Mouse (Mus musculus): ENCODE measurements around the gene Cdk11b. TPM values are rescaled to one million over a fixed set of nuclear protein-coding genes. Genes with fewer than 3 reads are reported as not detected.
A peak's percentile ranks its signal among the peaks of the same experiment; 100 is the strongest.
"Not testable (repeated sequence)": the region's sequence is repeated elsewhere in the genome, so short reads cannot be mapped to it uniquely, and the experiment has no call there.

The Cdk11b gene
- polyA plus RNA-seq, 1 experiment from 2014 or later, result 39.9 TPM

DNA sequence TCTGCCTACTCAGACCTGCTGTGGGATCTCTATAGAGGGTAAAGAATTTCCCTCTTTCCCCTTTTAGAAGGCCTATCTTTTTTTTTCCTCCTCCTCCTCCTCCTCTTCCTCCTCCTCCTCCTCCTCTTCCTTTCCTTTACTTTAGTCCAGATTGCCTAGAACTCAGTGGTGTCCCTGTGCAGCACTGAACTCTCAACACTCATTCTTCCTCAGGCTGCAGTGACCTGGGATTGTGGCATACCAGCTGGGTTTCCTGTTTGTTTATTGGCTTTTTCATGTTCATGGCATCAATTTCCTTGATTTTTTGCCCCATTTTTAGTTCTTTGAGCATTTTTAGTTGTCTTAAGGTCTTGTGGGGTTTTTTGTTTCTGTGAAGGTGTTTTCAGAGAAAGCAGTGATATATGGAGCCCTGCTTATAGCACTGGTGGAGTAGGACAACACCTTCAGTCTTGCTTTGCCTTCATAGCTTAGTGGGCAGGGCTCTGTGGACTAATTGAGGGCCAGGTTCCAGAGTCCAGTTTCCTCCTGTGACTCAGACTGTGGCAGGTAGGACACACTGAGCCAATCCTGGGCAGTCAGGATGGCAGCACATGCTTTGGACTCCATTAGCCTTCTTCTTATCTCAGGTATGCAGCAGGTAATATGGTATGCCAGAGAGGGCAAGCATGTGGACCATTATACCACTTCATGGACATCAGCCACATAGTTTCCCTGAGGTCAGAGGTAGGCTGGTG lies 11.3 kb downstream of the Cdk11b start:
- no peaks in the 10 kb centered on the region for H3K27me3 ChIP-seq (replicated peaks; ENCODE audit: control insufficient read depth, insufficient read depth, low read length)
- no peak for ATAC-seq
- no peaks in the 10 kb centered on the region for H3K9me3 ChIP-seq (replicated peaks; ENCODE audit: control insufficient read depth, low read length)
- peaks cover 88% of the 10 kb centered on the region for H3K36me3 ChIP-seq (ENCODE audit: control insufficient read depth, insufficient read depth, low read length)
- no peak overlapping the region for H3K4me2 ChIP-seq (ENCODE audit: low read length)
- H3K9ac ChIP-seq (ENCODE audit: low read length), result no peak overlapping the region
- no peak for DNase-seq (ENCODE audit: low spot score)
- H3K4me1 ChIP-seq (ENCODE audit: control insufficient read depth, insufficient read depth, low read length), result no peaks in the 10 kb centered on the region
- no peak overlapping the region for H3K4me3 ChIP-seq (ENCODE audit: low read depth, low read length)
- no peak overlapping the region for H3K27ac ChIP-seq (ENCODE audit: low read depth, low read length)

DNA sequence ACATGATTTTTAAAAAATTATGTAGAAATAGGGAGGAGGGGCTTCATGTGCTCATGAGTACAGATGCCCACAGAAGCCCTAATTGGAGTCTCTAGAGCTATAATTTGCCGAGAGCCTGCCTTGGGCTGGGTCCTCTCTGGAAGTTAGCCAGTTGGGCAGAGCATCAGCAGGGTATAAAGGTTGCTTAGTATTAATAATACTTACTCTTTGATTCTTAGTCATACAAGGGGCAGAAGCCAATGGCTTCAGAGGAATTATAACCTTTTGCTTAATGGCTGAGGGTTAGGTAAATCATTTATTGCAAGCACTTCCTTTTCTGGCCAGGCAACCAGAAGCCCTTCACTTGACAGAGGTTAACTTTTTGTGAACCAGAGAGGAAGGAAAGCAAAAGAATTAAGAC lies 18.9 kb downstream of the Cdk11b start:
- H3K9me3 ChIP-seq (replicated peaks; ENCODE audit: control insufficient read depth, low read length), result no peaks in the 10 kb centered on the region
- H3K27ac ChIP-seq (ENCODE audit: low read depth, low read length), result no peak overlapping the region
- no peak for DNase-seq (ENCODE audit: low spot score)
- 92% methylated on average over 1 of the region's 1 CpGs for WGBS
- H3K9ac ChIP-seq (ENCODE audit: low read length), result no peak overlapping the region
- no peak overlapping the region for H3K4me2 ChIP-seq (ENCODE audit: low read length)
- H3K27me3 ChIP-seq (replicated peaks; ENCODE audit: control insufficient read depth, insufficient read depth, low read length), result no peaks in the 10 kb centered on the region
- no peaks in the 10 kb centered on the region for H3K4me1 ChIP-seq (ENCODE audit: control insufficient read depth, insufficient read depth, low read length)
- H3K4me3 ChIP-seq (ENCODE audit: low read depth, low read length), result no peak overlapping the region
- peaks cover 86% of the 10 kb centered on the region for H3K36me3 ChIP-seq (ENCODE audit: control insufficient read depth, insufficient read depth, low read length)
- no peak for ATAC-seq

DNA sequence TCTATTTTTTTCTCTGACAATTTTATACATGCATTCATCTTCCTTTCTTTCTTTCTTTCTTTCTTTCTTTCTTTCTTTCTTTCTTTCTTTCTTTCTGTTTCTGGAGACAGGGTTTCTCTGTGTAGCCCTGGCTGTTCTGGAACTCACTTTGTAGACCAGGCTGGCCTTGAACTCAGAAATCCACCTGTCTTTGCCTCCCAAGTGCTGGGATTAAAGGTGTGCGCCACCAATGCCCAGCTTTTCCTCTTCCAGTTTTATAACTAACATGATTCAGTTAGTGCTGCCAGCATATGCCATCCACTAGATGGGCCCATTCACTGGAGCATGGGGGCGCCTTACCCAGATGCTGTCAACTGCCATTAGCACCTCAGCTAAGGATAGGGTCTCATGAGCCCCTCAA lies 20.7 kb downstream of the Cdk11b start, which contains the start of gene Gm10563:
Gene Gm10563, minus strand, starts transcription at position 101 of the 400 bp plus-strand sequence.
- H3K4me1 ChIP-seq (ENCODE audit: control insufficient read depth, insufficient read depth, low read length); ATAC-seq; H3K27me3 ChIP-seq (replicated peaks; ENCODE audit: control insufficient read depth, insufficient read depth, low read length); H3K9me3 ChIP-seq (replicated peaks; ENCODE audit: control insufficient read depth, low read length); H3K9ac ChIP-seq (ENCODE audit: low read length); DNase-seq (ENCODE audit: low spot score); H3K4me2 ChIP-seq (ENCODE audit: low read length); H3K27ac ChIP-seq (ENCODE audit: low read depth, low read length); H3K4me3 ChIP-seq (ENCODE audit: low read depth, low read length): not testable (repeated sequence)
- peaks cover 90% of the 10 kb centered on the region for H3K36me3 ChIP-seq (ENCODE audit: control insufficient read depth, insufficient read depth, low read length)
- WGBS, result 94% methylated on average over 2 of the region's 2 CpGs

- Histone ChIP-seq H3K4me3 (ENCODE audit: low read depth, low read length) (no peak overlapping the region), H3K9me3 (replicated peaks; ENCODE audit: control insufficient read depth, low read length) (no peaks in the 10 kb centered on the region), H3K27ac (ENCODE audit: low read depth, low read length) (no peak overlapping the region), H3K36me3 (ENCODE audit: control insufficient read depth, insufficient read depth, low read length) (peaks cover 90% of the 10 kb centered on the region), H3K27me3 (replicated peaks; ENCODE audit: control insufficient read depth, insufficient read depth, low read length) (no peaks in the 10 kb centered on the region), H3K9ac (ENCODE audit: low read length) (no peak overlapping the region), H3K4me1 (ENCODE audit: control insufficient read depth, insufficient read depth, low read length) (no peaks in the 10 kb centered on the region), H3K4me2 (ENCODE audit: low read length) (no peak overlapping the region)
- ATAC-seq (no peak), DNase-seq (ENCODE audit: low spot score) (no peak)
- WGBS, result 95% methylated on average over 5 of the region's 5 CpGs
These were observed 21.1 kb downstream of the Cdk11b start for GRCm38 (mm10) chr4:155645721-155646120.

GRCm38 (mm10) chr4:155649355-155649754 lies 24.7 kb downstream of the Cdk11b start:
- 92% methylated on average over 11 of the region's 11 CpGs for WGBS
- Histone ChIP-seq H3K4me2 (ENCODE audit: low read length) (no peak overlapping the region), H3K27ac (ENCODE audit: low read depth, low read length) (no peak overlapping the region), H3K4me3 (ENCODE audit: low read depth, low read length) (no peak overlapping the region), H3K4me1 (ENCODE audit: control insufficient read depth, insufficient read depth, low read length) (peaks cover 14% of the 10 kb centered on the region), H3K9ac (ENCODE audit: low read length) (no peak overlapping the region), H3K9me3 (replicated peaks; ENCODE audit: control insufficient read depth, low read length) (no peaks in the 10 kb centered on the region), H3K27me3 (replicated peaks; ENCODE audit: control insufficient read depth, insufficient read depth, low read length) (peaks cover 32% of the 10 kb centered on the region), H3K36me3 (ENCODE audit: control insufficient read depth, insufficient read depth, low read length) (peaks cover 66% of the 10 kb centered on the region)
- DNase-seq (ENCODE audit: low spot score), result no peak
- no peak for ATAC-seq

GRCm38 (mm10) chr4:155651553-155652269 lies 27.1 kb downstream of the Cdk11b start:
- WGBS, result 64% methylated on average over 15 of the region's 15 CpGs
- Histone ChIP-seq H3K27ac (ENCODE audit: low read depth, low read length) (no peak overlapping the region), H3K9me3 (replicated peaks; ENCODE audit: control insufficient read depth, low read length) (no peaks in the 10 kb centered on the region), H3K9ac (ENCODE audit: low read length) (no peak overlapping the region), H3K4me1 (ENCODE audit: control insufficient read depth, insufficient read depth, low read length) (peaks cover 18% of the 10 kb centered on the region), H3K4me3 (ENCODE audit: low read depth, low read length) (no peak overlapping the region), H3K4me2 (ENCODE audit: low read length) (no peak overlapping the region), H3K36me3 (ENCODE audit: control insufficient read depth, insufficient read depth, low read length) (peaks cover 62% of the 10 kb centered on the region), H3K27me3 (replicated peaks; ENCODE audit: control insufficient read depth, insufficient read depth, low read length) (peaks cover 48% of the 10 kb centered on the region)
- ATAC-seq, result no peak
- DNase-seq (ENCODE audit: low spot score), result no peak

DNA sequence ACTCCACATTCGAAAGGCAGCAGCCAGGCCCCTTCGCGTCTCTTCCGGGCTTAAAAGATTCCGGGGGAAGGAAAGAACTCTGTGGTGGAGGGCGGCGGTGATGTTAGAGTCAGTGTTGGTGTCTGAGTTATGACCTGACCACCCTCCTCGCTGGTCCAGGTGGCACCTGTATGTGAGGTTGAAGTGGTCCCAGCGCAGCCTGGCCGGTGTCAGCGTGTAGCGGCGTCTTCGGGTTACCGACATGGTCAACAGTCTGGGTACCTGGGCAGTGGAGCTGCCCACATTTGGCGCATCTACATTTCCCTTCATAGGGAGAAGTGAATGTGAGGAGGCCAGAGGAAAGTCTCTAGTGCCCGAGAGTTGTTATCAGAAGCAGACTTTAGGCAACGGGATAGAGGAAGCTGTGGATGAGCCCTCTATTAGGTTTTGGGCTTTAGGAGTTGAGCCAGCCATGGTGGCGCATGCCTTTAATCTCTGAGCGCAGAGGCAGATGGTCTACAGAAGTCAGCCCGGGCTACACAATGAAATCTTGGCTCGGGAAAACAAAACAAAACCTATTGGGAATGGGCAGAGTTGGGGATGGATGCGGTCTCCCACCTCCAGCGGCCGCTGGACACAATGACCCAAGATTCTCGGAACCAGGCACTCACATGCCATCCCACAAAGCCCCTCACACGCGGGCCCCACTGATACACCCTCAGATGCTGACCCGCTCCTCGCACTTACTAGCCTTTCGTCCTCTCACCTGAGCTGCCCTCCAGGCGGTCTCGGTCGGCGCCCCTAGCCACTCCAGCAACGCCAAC lies 27.8 kb downstream of the Cdk11b start:
- no peak overlapping the region for H3K27ac ChIP-seq (ENCODE audit: low read depth, low read length)
- ATAC-seq (no peak), DNase-seq (ENCODE audit: low spot score) (no peak)
- H3K9ac ChIP-seq (ENCODE audit: low read length), result peak overlapping the region; percentile 56
- peaks cover 18% of the 10 kb centered on the region for H3K4me1 ChIP-seq (ENCODE audit: control insufficient read depth, insufficient read depth, low read length)
- 21% methylated on average over 36 of the region's 36 CpGs for WGBS
- no peaks in the 10 kb centered on the region for H3K9me3 ChIP-seq (replicated peaks; ENCODE audit: control insufficient read depth, low read length)
- peak overlapping the region; percentile 24 for H3K4me3 ChIP-seq (ENCODE audit: low read depth, low read length)
- peaks cover 55% of the 10 kb centered on the region for H3K36me3 ChIP-seq (ENCODE audit: control insufficient read depth, insufficient read depth, low read length)
- H3K4me2 ChIP-seq (ENCODE audit: low read length), result peak overlapping the region; percentile 53
- H3K27me3 ChIP-seq (replicated peaks; ENCODE audit: control insufficient read depth, insufficient read depth, low read length), result peaks cover 48% of the 10 kb centered on the region

DNA sequence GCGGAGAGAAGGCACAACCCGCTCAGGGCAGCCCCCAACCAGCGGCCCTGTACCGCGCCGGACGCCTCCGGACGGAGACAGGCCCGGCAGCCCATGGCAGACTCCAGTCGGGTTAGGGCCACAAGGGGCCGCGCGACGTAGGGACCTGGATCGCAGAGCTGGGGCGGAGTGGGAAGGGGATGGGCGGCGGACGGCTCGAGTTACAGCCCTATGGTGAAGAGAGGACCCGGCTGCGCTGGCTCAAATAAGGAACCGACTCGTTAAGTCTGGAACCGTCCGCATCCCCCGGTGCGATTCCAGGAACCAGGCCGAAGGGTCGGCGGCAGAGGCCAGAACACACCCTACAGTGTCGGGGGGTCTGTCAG lies 28.4 kb downstream of the Cdk11b start, which contains the start of gene Mmp23:
Gene Mmp23, minus strand, starts transcription at position 299 of the 365 bp plus-strand sequence.
- H3K4me2 ChIP-seq (ENCODE audit: low read length), result peak within 1 kb of the TSS; percentile 53
- ATAC-seq (peak; percentile 35), DNase-seq (ENCODE audit: low spot score) (peak; percentile 30)
- H3K36me3 ChIP-seq (ENCODE audit: control insufficient read depth, insufficient read depth, low read length), result peaks cover 49% of the 10 kb centered on the region
- H3K27me3 ChIP-seq (replicated peaks; ENCODE audit: control insufficient read depth, insufficient read depth, low read length), result peaks cover 48% of the 10 kb centered on the region
- 1% methylated on average over 33 of the region's 33 CpGs for WGBS
- H3K4me1 ChIP-seq (ENCODE audit: control insufficient read depth, insufficient read depth, low read length), result peaks cover 18% of the 10 kb centered on the region
- no peaks in the 10 kb centered on the region for H3K9me3 ChIP-seq (replicated peaks; ENCODE audit: control insufficient read depth, low read length)
- H3K9ac ChIP-seq (ENCODE audit: low read length), result peak within 1 kb of the TSS; percentile 56
- H3K4me3 ChIP-seq (ENCODE audit: low read depth, low read length), result peak within 1 kb of the TSS; percentile 24
- no peak within 1 kb of the TSS for H3K27ac ChIP-seq (ENCODE audit: low read depth, low read length)

Measured in forebrain, embryonic 14.5 days (tissue).